Mouse (Mus musculus) cerebellum, adult 18-20 months (tissue): ENCODE data around the gene 1500011B03Rik.
A peak's percentile ranks its signal among the peaks of the same experiment; 100 is the strongest.

Experiments
- DNase-seq, 2 experiments: peaks; one replicate each; pipeline ENCODE4 v3.0.0; 2021

Gene 1500011B03Rik

GRCm38 (mm10) chr5:114808385-114808784 is 14.9 kb downstream of the 1500011B03Rik start:
- no peak for DNase-seq

DNA sequence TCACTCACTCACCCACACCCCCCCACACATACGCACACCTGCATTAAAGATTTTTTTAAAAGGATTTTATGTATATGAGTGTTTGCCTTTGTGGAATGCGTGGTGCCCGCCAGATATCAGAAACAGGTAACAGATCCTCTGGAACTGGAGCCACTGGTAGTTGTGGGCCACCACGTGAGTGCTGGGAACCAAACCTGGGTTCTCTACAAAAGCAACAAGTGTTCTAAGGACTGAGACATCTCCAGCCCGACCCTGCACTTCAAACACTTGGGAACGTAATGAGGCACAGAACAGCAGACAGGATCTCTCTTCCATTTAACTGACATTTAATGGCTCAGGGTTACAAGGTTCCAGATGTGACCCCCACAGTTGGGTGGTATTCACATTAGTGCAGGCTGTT is 15.4 kb downstream of the 1500011B03Rik start:
- no peak for DNase-seq

GRCm38 (mm10) chr5:114807468-114807867 is 15.8 kb downstream of the 1500011B03Rik start:
- no peak for DNase-seq

DNA sequence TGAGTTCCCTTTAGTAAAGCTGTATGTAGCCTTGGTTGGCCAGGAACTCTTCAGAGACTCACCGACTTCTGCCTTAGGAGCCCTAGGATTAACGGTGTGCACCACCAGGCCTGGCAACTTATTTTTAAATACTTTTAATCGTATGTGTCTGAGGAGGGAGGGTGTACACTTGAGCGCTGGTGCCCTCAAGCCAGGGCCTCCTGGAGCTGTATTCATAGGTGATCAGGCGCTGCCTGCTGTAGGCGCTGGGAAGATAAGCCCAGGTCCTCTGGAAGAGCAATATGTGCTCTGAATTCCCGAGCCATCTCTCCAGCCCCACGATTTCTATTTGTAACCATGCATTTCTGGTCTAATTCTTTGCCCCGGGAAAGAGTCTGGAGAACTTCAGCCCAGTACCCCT is 16.2 kb downstream of the 1500011B03Rik start:
- DNase-seq, result no peak

DNA sequence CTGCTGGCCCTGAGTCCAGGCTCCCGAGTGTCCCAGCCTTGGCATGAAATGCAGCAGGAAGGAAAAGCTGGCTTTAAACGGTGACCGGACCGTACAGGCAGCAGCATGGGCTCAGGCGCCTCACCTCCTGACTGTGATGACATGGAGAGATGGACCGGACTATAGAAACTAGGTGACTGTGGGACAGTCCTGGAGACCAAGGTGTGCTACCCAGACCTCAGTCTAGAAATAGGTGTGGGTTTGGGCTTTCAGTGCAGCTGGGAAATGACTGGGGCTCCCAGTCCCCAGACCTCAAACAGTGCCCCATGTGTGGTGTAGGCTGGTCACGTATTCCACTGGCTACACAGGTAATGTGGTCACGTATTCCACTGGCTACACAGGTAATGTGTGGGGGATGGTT is 16.6 kb downstream of the 1500011B03Rik start:
- DNase-seq, result no peak

DNA sequence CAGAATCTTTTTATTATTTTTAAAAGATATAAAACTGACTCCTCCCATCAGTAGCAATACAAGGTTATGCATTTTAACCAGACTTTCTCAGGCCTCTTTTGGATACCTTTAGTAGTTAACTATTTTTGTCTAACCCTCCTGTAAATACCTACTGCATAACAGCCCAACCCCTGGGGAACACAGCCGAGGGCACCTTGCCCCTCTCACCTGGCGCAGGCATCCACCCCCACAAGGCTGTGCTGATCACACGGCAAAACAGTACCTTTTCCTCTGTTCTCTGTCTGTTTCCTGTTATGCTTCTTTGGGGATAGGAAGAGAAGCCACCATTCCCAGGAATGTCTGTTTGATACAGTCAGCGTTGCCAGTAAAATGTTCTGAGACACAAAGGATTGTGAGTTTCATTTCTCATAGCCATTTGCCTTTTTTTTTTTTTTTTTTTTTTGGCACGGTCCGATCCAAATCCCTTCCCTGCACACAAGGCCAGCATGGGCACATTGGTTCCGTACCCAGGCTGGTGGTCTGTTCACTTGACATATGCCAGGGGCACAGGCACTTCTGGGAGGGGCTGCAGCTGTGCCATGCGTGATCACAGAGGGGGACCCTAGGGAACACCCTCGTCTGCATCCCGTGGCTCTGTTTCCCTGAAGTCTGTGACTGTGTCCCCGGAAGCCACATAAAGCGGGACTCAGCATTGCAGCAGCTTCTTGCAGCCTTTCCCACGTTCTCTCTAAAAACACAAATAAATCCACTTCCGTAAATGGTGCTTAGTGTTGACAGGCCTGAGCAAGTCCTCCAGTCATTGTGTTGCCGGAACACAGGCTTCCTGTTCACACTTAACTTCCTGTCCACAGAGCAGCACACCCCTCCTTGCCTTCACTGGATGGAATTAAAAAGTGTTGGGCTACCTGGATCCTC is 17.6 kb downstream of the 1500011B03Rik start:
- no peak for DNase-seq

- peak; percentile 73 to 76 for DNase-seq
Measured at GRCm38 (mm10) chr5:114804958-114805357, 18.3 kb downstream of the 1500011B03Rik start.

DNA sequence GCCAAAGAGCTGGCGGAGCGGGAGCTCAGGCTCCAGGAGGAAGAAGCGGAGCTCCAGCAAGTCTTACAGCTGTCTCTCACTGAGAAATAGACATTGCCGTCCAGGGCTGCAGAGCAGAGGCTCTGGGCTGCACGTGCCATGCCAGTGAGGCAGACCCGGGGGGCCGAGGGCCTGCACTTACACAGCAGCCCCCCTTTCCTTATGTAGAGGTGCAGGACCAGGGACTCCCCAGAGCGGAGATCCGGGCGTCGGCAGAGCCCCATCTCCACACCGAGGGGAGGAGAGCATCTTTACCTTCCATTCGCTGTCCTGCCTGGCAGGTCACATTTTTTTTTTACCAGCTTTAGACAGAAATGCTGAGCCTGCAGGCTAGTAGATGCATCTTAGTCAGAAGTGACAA is 18.9 kb downstream of the 1500011B03Rik start:
- no peak for DNase-seq

GRCm38 (mm10) chr5:114803231-114803630 is 20.0 kb downstream of the 1500011B03Rik start:
- DNase-seq, result no peak

- DNase-seq, result no peak
Measured at GRCm38 (mm10) chr5:114801841-114802240, 21.4 kb downstream of the 1500011B03Rik start.

DNA sequence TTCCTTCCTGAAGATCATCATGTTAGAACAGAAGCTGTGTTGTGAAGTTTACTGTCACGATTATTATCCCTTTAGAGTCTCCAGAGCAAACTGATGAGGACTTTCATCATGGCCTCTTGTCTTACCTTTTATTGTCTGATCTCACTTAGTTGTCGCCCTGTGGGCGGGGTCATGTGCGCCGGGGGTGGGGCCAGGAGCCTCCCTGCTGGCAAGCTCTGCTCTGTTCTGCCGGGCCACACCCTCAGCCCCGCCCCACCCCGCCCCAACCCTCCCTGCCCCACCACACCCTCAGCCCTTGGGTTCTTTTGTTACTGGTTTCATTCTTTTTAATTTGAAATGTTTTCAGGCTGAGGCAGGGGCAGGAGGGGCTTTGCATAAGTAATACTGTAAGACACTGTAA is 22.2 kb downstream of the 1500011B03Rik start:
- DNase-seq, result no peak

- no peak for DNase-seq
Measured at GRCm38 (mm10) chr5:114799848-114800247, 23.4 kb downstream of the 1500011B03Rik start.

- no peak for DNase-seq
Measured at GRCm38 (mm10) chr5:114797253-114797652, 26.0 kb downstream of the 1500011B03Rik start.

- DNase-seq, result peak; percentile 57
Measured at GRCm38 (mm10) chr5:114796299-114797012, 26.8 kb downstream of the 1500011B03Rik start.

DNA sequence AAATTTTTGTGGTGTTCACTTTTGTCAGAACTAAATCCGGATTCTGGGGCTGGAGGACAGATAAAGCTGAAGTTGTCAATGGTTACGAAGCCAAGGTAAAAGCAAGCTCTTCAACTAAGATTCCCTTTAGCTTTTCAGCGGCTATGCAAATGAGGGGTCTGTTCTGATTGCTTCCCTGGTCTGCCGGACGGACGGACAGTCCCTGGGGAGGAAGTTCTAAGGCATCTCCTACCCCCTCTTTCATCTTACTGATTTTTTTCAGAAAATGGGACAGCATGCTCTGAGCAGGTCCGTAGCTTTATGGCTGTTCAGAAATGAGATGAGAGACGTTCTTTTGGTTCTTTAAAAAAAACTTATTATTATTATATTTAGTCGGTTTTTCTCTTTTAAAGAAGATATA is 27.6 kb downstream of the 1500011B03Rik start:
- DNase-seq, result no peak

DNA sequence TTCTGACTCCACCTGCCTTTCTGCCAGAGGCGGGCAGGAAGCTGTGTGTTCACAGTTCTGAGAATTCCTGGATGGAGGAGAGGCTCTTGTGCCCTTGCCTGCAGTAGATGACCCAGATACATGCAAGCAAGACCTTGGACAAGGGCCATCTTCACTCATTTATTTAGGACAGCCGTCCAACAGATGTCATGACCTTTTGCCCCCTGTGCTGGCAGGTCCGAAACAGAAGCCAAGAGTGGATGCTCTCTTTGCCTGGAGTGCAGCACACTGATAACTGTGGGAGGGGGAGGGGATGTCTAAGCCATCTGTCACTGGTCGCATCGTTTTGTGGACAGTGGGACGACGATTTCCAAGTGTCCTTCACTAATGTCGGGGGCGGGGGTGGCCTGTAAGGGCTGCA is 28.0 kb downstream of the 1500011B03Rik start:
- peak; percentile 55 for DNase-seq

DNA sequence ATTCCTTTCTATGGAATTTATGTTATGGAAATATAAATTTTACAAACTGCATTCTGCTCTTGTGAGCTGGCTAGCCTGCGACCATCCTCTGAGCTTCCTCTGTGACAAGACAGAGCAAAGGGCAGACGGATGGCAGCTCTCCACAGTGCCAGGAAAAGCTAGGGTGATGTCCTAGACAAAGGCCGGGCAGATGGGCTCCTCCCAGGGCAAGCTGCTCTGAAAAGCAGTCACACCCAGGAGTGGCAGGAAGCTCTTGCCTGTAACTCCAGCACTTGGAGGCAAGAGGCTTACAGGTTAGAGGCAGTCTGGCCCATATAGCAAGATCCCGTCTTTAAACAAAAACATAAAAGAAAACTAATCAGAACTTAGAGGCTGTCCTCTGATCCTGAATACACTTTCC is 28.7 kb downstream of the 1500011B03Rik start:
- DNase-seq, result peak; percentile 66 to 78

GRCm38 (mm10) chr5:114793317-114793716 is 30.0 kb downstream of the 1500011B03Rik start:
- peak; percentile 65 to 70 for DNase-seq

- DNase-seq, result no peak
Measured at GRCm38 (mm10) chr5:114785196-114785595, 38.1 kb downstream of the 1500011B03Rik start.

GRCm38 (mm10) chr5:114784622-114785165 is 38.6 kb downstream of the 1500011B03Rik start:
- no peak for DNase-seq

GRCm38 (mm10) chr5:114783405-114784163 is 39.7 kb downstream of the 1500011B03Rik start:
- no peak for DNase-seq

- no peak for DNase-seq
Measured at GRCm38 (mm10) chr5:114782991-114783390, 40.3 kb downstream of the 1500011B03Rik start.

- DNase-seq, result no peak
Measured at GRCm38 (mm10) chr5:114780912-114781311, 42.4 kb downstream of the 1500011B03Rik start.
